Mouse (Mus musculus) inflammation-experienced regulatory T-cells (primary cell): Measurements from ENCODE around the gene Igfbpl1. TPM values are rescaled to one million over a fixed set of nuclear protein-coding genes. Genes with fewer than 3 reads are reported as not detected.

Experiments
- polyA plus RNA-seq, 2 experiments: library from polyadenylated mRNA; unstranded; fragments of 100-300 nt; shearing (Covaris generic); gene quantifications; one replicate each; pipeline ENCODE4 v1.2.1; 2017

The Igfbpl1 gene
- under 1 TPM; 0.16 to 0.25 TPM for polyA plus RNA-seq

GRCm38 (mm10) chr4:45826275-45827040, at the start of gene Igfbpl1:
Gene Igfbpl1 (minus strand): TSS chr4:45826923.

GRCm38 (mm10) chr4:45848109-45848824, 21.5 kb upstream of the Igfbpl1 start, which contains the start of gene Stra6l:
Gene Stra6l (plus strand): TSS chr4:45848664.

GRCm38 (mm10) chr4:45798964-45799363, 27.8 kb downstream of the Igfbpl1 start, which contains the start of gene Aldh1b1:
Gene Aldh1b1 (plus strand): TSS chr4:45799022.

Other genes with a start within 250 kb of the Igfbpl1 start
- gene Aldh1b1, start 27.9 kb downstream of the Igfbpl1 start, polyA plus RNA-seq = 1 to 10 TPM; 4.0 to 4.1 TPM
- under 1 TPM; 0.18 to 0.84 TPM for gene Stra6l, start 21.7 kb upstream of the Igfbpl1 start, polyA plus RNA-seq
- gene Ccdc180, start 63.4 kb upstream of the Igfbpl1 start, polyA plus RNA-seq = under 1 TPM; 0.08 to 0.39 TPM
- gene Tdrd7, start 138.4 kb upstream of the Igfbpl1 start, polyA plus RNA-seq = 10 to 100 TPM in 1 of 2 experiments, 1 to 10 TPM in 1; 8.9 to 14.9 TPM
- gene Tmod1, start 212.0 kb upstream of the Igfbpl1 start, polyA plus RNA-seq = 1 to 10 TPM; 1.7 to 2.9 TPM